Mouse (Mus musculus): ENCODE results near the gene Ddx52. TPM values are rescaled to one million over a fixed set of nuclear protein-coding genes. Genes with fewer than 3 reads are reported as not detected.

Ddx52 gene
- total RNA-seq, 4 experiments from 2014 or later: 18.8 to 26.6 (median 26.0) TPM

DNA sequence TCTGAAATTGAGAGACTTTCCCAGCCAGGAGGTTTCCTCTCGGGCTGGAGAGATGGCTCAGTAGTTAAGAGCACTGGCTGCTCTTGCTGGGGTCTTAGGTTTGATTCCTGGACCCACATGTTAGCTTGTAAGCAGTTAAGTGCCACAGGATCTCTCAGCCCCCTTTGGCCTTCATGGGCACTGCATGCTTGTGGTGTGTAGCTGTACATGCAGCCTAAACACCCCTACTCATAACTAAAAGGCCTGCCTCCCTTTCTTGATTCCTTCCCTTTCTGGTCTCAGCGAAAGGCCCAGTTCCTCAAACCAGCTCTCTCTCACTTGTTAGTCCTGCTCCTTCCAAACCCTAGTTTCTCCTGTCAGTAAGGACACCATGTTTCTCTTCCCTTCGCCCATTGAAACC, 27.2 kb downstream of the Ddx52 start:
- DNase-seq: no peak

- no peak for DNase-seq
These were observed 32.9 kb downstream of the Ddx52 start for GRCm38 (mm10) chr11:83974561-83975346.

DNA sequence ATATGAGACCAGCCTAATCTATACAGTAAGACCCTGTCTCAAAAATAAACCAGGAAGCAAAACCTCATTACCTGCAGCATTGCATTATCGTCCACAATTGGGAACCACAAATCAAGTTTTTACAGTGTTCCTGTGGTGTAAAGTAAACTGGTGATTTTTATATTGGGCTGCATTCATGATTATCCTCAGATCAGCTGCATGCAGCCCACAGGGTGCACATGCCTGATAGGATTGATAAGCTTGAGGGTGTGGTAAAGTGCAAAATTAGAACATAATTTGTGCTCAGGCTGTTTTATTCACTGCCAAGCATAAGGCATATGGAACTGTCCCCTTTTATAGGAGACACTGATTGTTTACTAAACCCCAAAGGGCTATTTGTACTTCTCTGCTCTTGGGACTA, 33.6 kb downstream of the Ddx52 start:
- no peak for DNase-seq

DNA sequence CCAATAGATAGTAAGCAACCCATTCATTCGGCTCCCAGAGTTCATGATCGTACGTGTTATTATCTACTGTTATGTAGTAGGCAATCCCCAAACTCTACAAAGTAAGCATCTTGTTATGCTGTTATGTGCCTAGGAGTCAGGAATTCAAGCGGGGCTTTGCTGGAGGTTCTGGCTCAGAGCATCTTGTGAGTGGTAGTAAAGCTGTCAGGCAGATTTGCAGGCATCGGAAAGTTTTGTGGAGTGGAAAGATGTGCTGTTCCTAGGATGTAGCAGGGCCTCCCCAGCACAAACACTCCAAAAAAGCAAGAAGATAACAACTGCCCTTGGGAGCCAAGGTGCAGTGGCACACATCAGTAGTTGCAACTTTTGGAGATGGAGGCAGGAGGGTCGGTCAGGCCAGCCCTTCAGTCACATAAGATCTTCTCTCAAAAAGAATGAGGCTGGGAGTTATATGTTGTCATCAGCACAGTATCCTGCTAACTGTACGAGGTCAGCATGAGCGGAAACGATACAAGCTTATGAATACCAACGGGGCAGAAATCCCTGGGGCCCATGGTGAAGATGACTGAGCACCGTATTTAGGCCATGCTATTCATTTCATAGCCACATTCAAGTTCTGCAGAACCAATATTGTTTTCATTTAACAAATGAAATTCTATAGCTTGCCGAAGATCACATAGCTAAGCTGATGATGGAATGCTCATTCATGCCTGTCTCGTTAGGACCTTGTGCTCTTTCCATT, 34.5 kb downstream of the Ddx52 start:
- DNase-seq: no peak

DNA sequence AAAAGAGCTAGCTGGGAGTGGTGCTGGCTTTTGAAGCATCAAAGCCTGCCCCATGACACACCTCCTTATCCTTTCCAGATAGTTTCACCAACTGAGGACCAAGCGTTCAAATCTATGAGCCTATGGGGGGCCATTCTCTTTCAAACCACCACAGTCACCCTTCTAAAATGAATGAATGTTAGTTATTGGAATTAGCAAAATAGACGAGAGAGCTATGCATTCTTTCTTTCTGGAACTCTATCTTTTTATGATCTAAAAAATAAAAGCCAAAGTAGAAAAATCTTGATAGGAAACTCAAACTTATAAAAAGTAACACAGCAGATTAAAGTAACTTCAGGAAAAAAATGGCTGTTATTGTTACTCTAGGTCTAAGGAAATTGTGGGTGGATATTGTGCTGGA, 35.9 kb downstream of the Ddx52 start:
- no peak for DNase-seq

GRCm38 (mm10) chr11:83979992-83980391, 38.1 kb downstream of the Ddx52 start:
- DNase-seq: peak; percentile 18

DNA sequence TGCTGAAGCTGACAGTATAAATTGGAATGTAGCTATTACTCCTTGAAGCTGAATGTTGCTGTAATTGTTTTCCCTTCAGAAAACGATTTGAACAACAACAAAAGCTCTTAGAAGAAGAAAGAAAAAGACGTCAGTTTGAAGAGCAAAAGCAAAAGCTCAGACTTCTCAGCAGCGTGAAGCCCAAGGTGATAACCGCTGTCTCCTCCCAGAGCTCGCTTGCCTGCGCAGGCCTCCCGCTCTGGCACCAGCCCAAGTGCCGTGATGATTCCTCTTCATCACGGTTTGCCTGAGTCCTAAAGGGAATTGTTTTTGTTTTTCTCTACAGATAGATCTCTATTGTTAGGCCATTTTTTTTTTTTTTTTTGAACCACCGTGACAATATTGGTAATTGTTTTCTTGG, 39.5 kb downstream of the Ddx52 start:
- DNase-seq: no peak

GRCm38 (mm10) chr11:83991701-83992100, 49.8 kb downstream of the Ddx52 start:
- DNase-seq: no peak

DNA sequence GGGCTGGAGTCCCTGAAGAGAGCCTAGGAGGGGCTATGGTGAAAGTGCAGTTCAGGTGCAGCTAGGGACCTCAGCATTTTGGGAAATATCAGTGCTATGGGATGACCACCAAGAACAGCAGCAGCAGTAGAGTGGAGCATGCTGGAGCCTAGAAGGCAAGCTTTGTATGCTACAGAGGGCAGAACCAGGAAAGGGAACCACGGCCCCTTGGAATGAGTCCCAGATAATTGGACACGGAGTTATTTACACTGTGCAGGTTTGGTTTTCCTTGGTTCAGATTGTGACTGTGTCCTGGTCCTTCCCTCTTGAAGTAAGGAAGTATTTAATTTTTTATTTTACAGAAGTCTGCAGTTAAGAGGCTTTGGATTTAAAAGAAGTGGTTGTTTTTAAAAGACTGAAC, 51.6 kb downstream of the Ddx52 start:
- DNase-seq: no peak

DNA sequence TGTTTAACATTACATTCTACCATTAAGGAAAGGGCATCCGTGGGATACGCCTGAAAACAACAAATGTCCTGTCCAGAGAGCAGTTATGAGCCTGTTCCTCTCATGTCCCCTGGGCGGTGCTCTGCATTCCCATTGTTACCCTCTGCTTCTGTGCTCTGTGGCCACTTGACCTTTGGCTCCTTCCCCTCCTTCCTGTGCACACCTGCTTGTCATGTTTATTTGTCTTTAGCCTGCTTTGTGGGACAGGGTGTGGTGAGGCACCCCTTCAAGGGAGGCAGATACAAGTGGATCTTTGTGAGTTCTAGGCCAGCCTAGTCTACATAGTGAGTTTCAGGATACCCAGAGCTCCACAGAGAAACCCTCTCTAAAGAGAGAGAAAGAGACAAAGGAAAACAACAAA, 52.6 kb downstream of the Ddx52 start:
- DNase-seq: no peak

DNA sequence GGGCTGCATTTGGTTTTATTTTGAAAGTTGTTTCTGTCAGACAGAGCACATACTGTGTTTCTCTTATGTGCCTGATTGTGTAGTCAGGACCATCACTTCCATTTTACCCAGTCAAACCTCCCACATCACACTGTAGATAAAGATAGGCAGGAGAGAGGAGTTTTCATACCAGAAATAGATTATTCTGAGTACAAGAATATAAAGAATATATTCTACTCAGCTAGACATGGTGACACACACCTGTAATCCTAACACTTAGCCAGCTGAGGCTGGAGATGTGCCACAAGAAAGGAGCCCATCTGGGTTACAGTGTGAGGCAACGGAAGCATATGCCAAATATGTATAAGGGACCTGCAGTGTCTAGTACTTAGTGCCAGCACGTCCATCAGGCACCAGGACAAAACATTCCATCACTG, 53.7 kb downstream of the Ddx52 start:
- no peak for DNase-seq

DNA sequence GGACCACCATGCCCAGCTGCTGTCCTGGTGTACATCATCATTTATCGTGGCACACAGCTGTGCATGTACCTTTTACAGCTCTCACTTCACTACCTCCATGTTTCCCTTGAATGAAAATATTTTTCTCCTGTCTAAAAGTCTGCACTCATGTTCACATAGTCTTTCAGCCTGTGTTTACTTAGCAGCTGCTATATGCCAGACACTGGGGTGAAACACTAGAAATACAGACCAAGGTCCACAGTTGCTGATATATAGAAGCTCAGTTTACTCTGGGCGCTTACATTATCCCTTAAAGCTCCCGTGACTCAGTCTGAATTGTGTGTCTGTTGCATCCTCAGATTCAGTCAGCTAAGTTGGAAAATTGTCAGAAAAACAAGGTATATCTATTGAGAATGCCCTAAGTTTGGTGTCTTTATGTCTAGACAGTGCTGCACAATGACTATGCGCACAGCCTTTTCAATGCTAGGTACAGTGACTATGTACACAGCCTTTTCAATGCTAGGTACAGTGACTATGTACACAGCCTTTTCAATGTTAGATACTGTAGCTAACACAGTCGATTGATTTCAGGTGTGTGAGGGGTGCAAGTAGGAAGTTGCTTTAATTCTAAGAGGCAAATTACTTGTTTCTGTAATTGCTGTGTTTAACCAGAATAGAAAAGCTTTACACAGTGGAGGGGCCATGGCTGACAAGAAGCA, 55.5 kb downstream of the Ddx52 start:
- DNase-seq: no peak

- no peak for DNase-seq
These were observed 57.1 kb downstream of the Ddx52 start for GRCm38 (mm10) chr11:83998993-83999392.

- DNase-seq: no peak
These were observed 57.6 kb downstream of the Ddx52 start for GRCm38 (mm10) chr11:83999411-83999915.

DNA sequence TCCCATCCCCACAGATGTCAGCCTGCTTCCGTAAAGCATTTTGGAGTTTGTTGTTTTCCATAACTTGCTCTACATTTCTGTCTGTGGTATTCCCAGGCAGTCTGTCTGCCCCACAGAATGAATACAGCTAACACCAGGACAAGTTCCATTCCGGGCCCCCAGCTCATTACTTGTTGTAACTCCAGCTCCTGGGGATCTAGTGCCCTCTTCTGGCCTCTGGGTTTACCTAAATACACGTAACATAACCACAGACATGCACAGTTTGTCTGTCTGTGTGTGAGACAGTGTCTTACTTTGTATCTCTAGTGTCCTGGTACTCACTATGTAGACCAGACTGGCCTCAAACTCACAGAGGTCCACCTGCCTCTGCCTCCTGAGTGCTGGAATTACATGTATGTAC, 59.4 kb downstream of the Ddx52 start:
- DNase-seq: no peak

- no peak for DNase-seq
These were observed 62.1 kb downstream of the Ddx52 start for GRCm38 (mm10) chr11:84003986-84004385.

GRCm38 (mm10) chr11:84009001-84009400, 67.1 kb downstream of the Ddx52 start:
- no peak for DNase-seq

DNA sequence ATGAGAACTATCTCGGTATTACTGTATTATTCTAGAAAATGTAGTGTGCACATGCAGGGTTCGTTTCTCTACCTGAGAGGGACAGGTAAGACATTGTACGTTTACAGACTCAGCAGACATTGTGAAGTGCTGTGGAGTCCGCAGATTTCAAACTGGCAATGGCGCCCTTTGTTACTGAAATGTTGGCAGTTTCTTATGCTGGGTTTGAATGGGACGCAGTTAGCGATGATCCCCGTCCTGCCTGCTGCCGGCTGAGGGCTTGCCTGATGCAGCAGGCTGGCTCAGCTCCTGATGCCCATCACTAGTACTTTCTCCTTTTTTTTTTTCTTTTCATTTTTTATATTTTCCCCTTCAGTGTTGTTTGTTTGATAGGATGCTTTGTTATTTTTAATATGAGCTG, 68.5 kb downstream of the Ddx52 start:
- no peak for DNase-seq

GRCm38 (mm10) chr11:84011050-84011449, 69.2 kb downstream of the Ddx52 start:
- DNase-seq: no peak

GRCm38 (mm10) chr11:84011576-84011975, 69.7 kb downstream of the Ddx52 start:
- no peak for DNase-seq

Measured in adrenal gland, adult 8-10 months (tissue).